8 mouse cellular contexts compared by ENCODE assay signal in the genomic region with DNA sequence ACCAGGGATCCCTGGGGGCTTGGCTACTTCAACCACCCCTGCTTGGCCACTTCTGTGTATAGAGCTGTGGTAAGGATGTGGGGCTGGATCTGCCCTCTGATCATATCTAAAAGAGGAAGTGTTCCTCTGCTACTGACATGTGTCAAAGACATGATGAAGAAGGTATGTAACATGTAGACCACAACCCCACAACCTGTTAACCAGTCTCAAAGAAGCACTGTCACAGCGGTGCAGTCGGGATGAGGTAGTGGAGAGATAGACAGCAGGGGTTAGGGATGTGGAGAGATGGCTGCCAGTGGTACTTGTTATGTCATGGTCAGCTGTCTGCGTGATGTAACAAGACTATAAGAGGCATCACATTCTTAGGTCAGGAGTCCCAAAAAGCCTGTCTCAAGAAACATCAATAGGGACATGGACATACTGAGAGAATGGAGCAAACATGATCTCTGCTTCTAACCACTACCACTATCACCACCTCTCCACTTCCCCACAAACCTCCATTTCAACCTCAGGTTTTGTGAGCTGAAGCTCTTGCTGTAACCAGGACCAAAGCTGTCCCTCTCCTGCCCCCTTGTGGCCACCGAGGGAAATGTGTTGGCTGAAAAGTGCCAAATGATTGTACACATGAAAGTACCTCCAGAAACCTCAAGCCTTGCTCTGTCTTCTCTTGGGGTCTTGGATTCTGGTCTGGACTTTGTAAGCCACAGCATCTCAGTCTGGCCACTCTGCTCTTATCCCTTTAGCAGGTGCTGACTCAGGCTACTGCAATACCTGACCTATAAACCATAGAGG. TPM values are rescaled to one million over a fixed set of nuclear protein-coding genes. Genes with fewer than 3 reads are reported as not detected.
A peak's percentile ranks its signal among the peaks of the same experiment; 100 is the strongest.
DNase-seq lines count a peak whose midpoint lies in the region; ATAC-seq lines count a peak whose summit lies in the region.

No protein-coding gene starts in this region.

- 51% methylated on average over 4 of the region's 4 CpGs for WGBS in embryonic facial prominence, embryonic 11.5 days
- 46% methylated on average over 4 of the region's 4 CpGs for WGBS in kidney, embryonic 15.5 days

- no peaks in the 10 kb centered on the region for H3K36me3 ChIP-seq in embryonic facial prominence, embryonic 11.5 days (replicated peaks; ENCODE audit: control insufficient read depth, insufficient read depth, low read depth, low read length)
- H3K36me3 ChIP-seq in kidney, embryonic 15.5 days = peaks cover 15% of the 10 kb centered on the region; the same call in 1 of the 2 replicates

- DNase-seq in 3T3-L1 (ENCODE audit: low read depth, low spot score) = peak; percentile 95
- peak; percentile 87 for DNase-seq in adrenal gland, postnatal 25 days
- DNase-seq in embryonic facial prominence, embryonic 11.5 days (ENCODE audit: low spot score) = peak; percentile 88
- peak; percentile 92 for DNase-seq in heart, adult 8-10 months (ENCODE audit: low spot score)
- peak; percentile 82 for DNase-seq in liver
- DNase-seq in spleen, postnatal 4 days (ENCODE audit: low spot score in 2 of 2) = peak; percentile 86 to 94

- H3K4me2 ChIP-seq in embryonic facial prominence, embryonic 11.5 days (ENCODE audit: low read depth, low read length) = no peak overlapping the region
- H3K4me2 ChIP-seq in kidney, embryonic 15.5 days = no peak overlapping the region

- no peak overlapping the region for H3K4me3 ChIP-seq in embryonic facial prominence, embryonic 11.5 days (ENCODE audit: low read depth, low read length)
- H3K4me3 ChIP-seq in kidney, embryonic 15.5 days (replicated peaks) = no peak overlapping the region

- no peaks in the 10 kb centered on the region for H3K4me1 ChIP-seq in embryonic facial prominence, embryonic 11.5 days (ENCODE audit: control insufficient read depth, insufficient read depth, low read length)
- H3K4me1 ChIP-seq in kidney, embryonic 15.5 days = no peaks in the 10 kb centered on the region

- no peak overlapping the region for H3K27ac ChIP-seq in embryonic facial prominence, embryonic 11.5 days (replicated peaks; ENCODE audit: low read depth, low read length)
- H3K27ac ChIP-seq in kidney, embryonic 15.5 days = no peak overlapping the region

- H3K9me3 ChIP-seq in embryonic facial prominence, embryonic 11.5 days (replicated peaks; ENCODE audit: control insufficient read depth, low read length) = no peaks in the 10 kb centered on the region
- H3K9me3 ChIP-seq in kidney, embryonic 15.5 days (replicated peaks) = no peaks in the 10 kb centered on the region

- no peak overlapping the region for H3K9ac ChIP-seq in embryonic facial prominence, embryonic 11.5 days (replicated peaks; ENCODE audit: low read length)
- H3K9ac ChIP-seq in kidney, embryonic 15.5 days = no peak overlapping the region

- H3K27me3 ChIP-seq in embryonic facial prominence, embryonic 11.5 days (ENCODE audit: control insufficient read depth, insufficient read depth, low read length) = no peaks in the 10 kb centered on the region
- no peaks in the 10 kb centered on the region for H3K27me3 ChIP-seq in kidney, embryonic 15.5 days

- ATAC-seq in embryonic facial prominence, embryonic 11.5 days (replicated peaks; ENCODE audit: insufficient number of reproducible peaks, low FRiP score, low TSS enrichment, low read depth) = peak; percentile 59; the same call in 1 of the 2 replicates
- ATAC-seq in kidney, embryonic 15.5 days (replicated peaks; ENCODE audit: low FRiP score) = peak; percentile 54; the same call in 1 of the 2 replicates
- peak; percentile 65 for ATAC-seq in monocyte, adult 5-6 weeks (replicated peaks; ENCODE audit: insufficient number of reproducible peaks, low FRiP score, low TSS enrichment, poor library complexity, severe bottlenecking)

RNA-seq across cellular contexts. Expression of a gene that starts 56.3 kb away (rescaled TPM):
- total RNA-seq in adrenal gland, postnatal 25 days (2021) = 42.2 and 50.5 TPM in 2 replicates
- polyA plus RNA-seq in embryonic facial prominence, embryonic 11.5 days (2014; fragmentation: Nextera tagmentation; extraction: Ambion mirVana) = 28.6 and 29.8 TPM in 2 replicates
- 10 to 100 TPM in 2 of 4 experiments, 1 to 10 TPM in 2; 5.4 to 15.5 (median 9.2) TPM for total RNA-seq in heart, adult 8-10 months (2022)
- polyA plus RNA-seq in kidney, embryonic 15.5 days (2015; fragmentation: Nextera tagmentation; extraction: Ambion mirVana) = 37.4 and 44.4 TPM in 2 replicates
- total RNA-seq in monocyte, adult 5-6 weeks (2017) = 44.0 to 64.0 TPM (median 54.8 TPM) in 3 replicates
